Mouse (Mus musculus): Measurements from ENCODE around the gene Pxt1. TPM values are rescaled to one million over a fixed set of nuclear protein-coding genes. Genes with fewer than 3 reads are reported as not detected.
A peak's percentile ranks its signal among the peaks of the same experiment; 100 is the strongest.

The Pxt1 gene
- polyA plus RNA-seq, 1 experiment from 2014 or later = 0.24 TPM

- H3K9me3 ChIP-seq (replicated peaks; ENCODE audit: control insufficient read depth, low read length) = no peaks in the 10 kb centered on the region
- no peaks in the 10 kb centered on the region for H3K36me3 ChIP-seq (ENCODE audit: control insufficient read depth, insufficient read depth)
- no peaks in the 10 kb centered on the region for H3K27me3 ChIP-seq (ENCODE audit: control insufficient read depth, insufficient read depth, low read length)
Observed at GRCm38 (mm10) chr17:28926866-28927635, 16.6 kb downstream of the Pxt1 start.

GRCm38 (mm10) chr17:28926380-28926779 is 17.3 kb downstream of the Pxt1 start:
- H3K4me3 ChIP-seq (ENCODE audit: low read length) = no peak overlapping the region
- WGBS = 8% methylated on average over 13 of the region's 13 CpGs
- peaks cover 11% of the 10 kb centered on the region for H3K4me1 ChIP-seq (ENCODE audit: control insufficient read depth, insufficient read depth, low read length)
- no peaks in the 10 kb centered on the region for H3K27me3 ChIP-seq (ENCODE audit: control insufficient read depth, insufficient read depth, low read length)
- H3K9ac ChIP-seq (ENCODE audit: low read length) = peak overlapping the region; percentile 50; the same call in 1 of the 2 replicates
- H3K36me3 ChIP-seq (ENCODE audit: control insufficient read depth, insufficient read depth) = no peaks in the 10 kb centered on the region
- no peak overlapping the region; the same call in 1 of the 2 replicates for H3K27ac ChIP-seq (ENCODE audit: low read length)
- H3K4me2 ChIP-seq (ENCODE audit: low read depth, low read length) = peak overlapping the region; percentile 37; the same call in 1 of the 2 replicates
- H3K9me3 ChIP-seq (replicated peaks; ENCODE audit: control insufficient read depth, low read length) = no peaks in the 10 kb centered on the region
- no peak for ATAC-seq (replicated peaks; ENCODE audit: extremely low read depth, insufficient read depth, low FRiP score)

More at GRCm38 (mm10) chr17:28926866-28927635, 16.6 kb downstream of the Pxt1 start:
- 43% methylated on average over 15 of the region's 15 CpGs for WGBS
- H3K4me3 ChIP-seq (ENCODE audit: low read length) = no peak overlapping the region
- ATAC-seq (replicated peaks; ENCODE audit: extremely low read depth, insufficient read depth, low FRiP score) = no peak
- H3K9ac ChIP-seq (ENCODE audit: low read length) = no peak overlapping the region
- peaks cover 13% of the 10 kb centered on the region for H3K4me1 ChIP-seq (ENCODE audit: control insufficient read depth, insufficient read depth, low read length)
- H3K27ac ChIP-seq (ENCODE audit: low read length) = 0 out of 2 replicates have a peak overlapping the region, but pooled peaks have one; percentile 5
- no peak overlapping the region for H3K4me2 ChIP-seq (ENCODE audit: low read depth, low read length)

GRCm38 (mm10) chr17:28924957-28925595 is 18.6 kb downstream of the Pxt1 start:
- Histone ChIP-seq H3K4me1 (ENCODE audit: control insufficient read depth, insufficient read depth, low read length) (peaks cover 10% of the 10 kb centered on the region), H3K27me3 (ENCODE audit: control insufficient read depth, insufficient read depth, low read length) (no peaks in the 10 kb centered on the region), H3K9ac (ENCODE audit: low read length) (no peak overlapping the region), H3K27ac (ENCODE audit: low read length) (no peak overlapping the region), H3K9me3 (replicated peaks; ENCODE audit: control insufficient read depth, low read length) (no peaks in the 10 kb centered on the region), H3K4me2 (ENCODE audit: low read depth, low read length) (no peak overlapping the region), H3K36me3 (ENCODE audit: control insufficient read depth, insufficient read depth) (no peaks in the 10 kb centered on the region), H3K4me3 (ENCODE audit: low read length) (no peak overlapping the region)
- no peak for ATAC-seq (replicated peaks; ENCODE audit: extremely low read depth, insufficient read depth, low FRiP score)
- 78% methylated on average over 8 of the region's 8 CpGs for WGBS

GRCm38 (mm10) chr17:28922096-28922495 is 21.5 kb downstream of the Pxt1 start:
- no peak for ATAC-seq (replicated peaks; ENCODE audit: extremely low read depth, insufficient read depth, low FRiP score)
- no peak overlapping the region for H3K27ac ChIP-seq (ENCODE audit: low read length)
- no peak overlapping the region for H3K4me2 ChIP-seq (ENCODE audit: low read depth, low read length)
- WGBS = 56% methylated on average over 6 of the region's 6 CpGs
- no peaks in the 10 kb centered on the region for H3K27me3 ChIP-seq (ENCODE audit: control insufficient read depth, insufficient read depth, low read length)
- H3K9me3 ChIP-seq (replicated peaks; ENCODE audit: control insufficient read depth, low read length) = no peaks in the 10 kb centered on the region
- no peaks in the 10 kb centered on the region for H3K36me3 ChIP-seq (ENCODE audit: control insufficient read depth, insufficient read depth)
- no peak overlapping the region for H3K9ac ChIP-seq (ENCODE audit: low read length)
- peaks cover 6% of the 10 kb centered on the region; the same call in 1 of the 2 replicates for H3K4me1 ChIP-seq (ENCODE audit: control insufficient read depth, insufficient read depth, low read length)
- H3K4me3 ChIP-seq (ENCODE audit: low read length) = no peak overlapping the region

GRCm38 (mm10) chr17:28921086-28921485 is 22.6 kb downstream of the Pxt1 start:
- Histone ChIP-seq H3K36me3 (ENCODE audit: control insufficient read depth, insufficient read depth) (no peaks in the 10 kb centered on the region), H3K4me1 (ENCODE audit: control insufficient read depth, insufficient read depth, low read length) (peaks cover 4% of the 10 kb centered on the region; the same call in 1 of the 2 replicates), H3K4me2 (ENCODE audit: low read depth, low read length) (peak overlapping the region; percentile 27; the same call in 1 of the 2 replicates), H3K9me3 (replicated peaks; ENCODE audit: control insufficient read depth, low read length) (no peaks in the 10 kb centered on the region), H3K27me3 (ENCODE audit: control insufficient read depth, insufficient read depth, low read length) (no peaks in the 10 kb centered on the region), H3K27ac (ENCODE audit: low read length) (no peak overlapping the region), H3K4me3 (ENCODE audit: low read length) (no peak overlapping the region), H3K9ac (ENCODE audit: low read length) (no peak overlapping the region)
- WGBS = 30% methylated on average over 8 of the region's 8 CpGs
- ATAC-seq (replicated peaks; ENCODE audit: extremely low read depth, insufficient read depth, low FRiP score) = no peak

- 100% methylated on average over 1 of the region's 1 CpGs for WGBS
- no peak overlapping the region for H3K9ac ChIP-seq (ENCODE audit: low read length)
- H3K4me2 ChIP-seq (ENCODE audit: low read depth, low read length) = no peak overlapping the region
- H3K4me3 ChIP-seq (ENCODE audit: low read length) = no peak overlapping the region
- no peaks in the 10 kb centered on the region for H3K36me3 ChIP-seq (ENCODE audit: control insufficient read depth, insufficient read depth)
- H3K27me3 ChIP-seq (ENCODE audit: control insufficient read depth, insufficient read depth, low read length) = no peaks in the 10 kb centered on the region
- ATAC-seq (replicated peaks; ENCODE audit: extremely low read depth, insufficient read depth, low FRiP score) = no peak
- H3K9me3 ChIP-seq (replicated peaks; ENCODE audit: control insufficient read depth, low read length) = no peaks in the 10 kb centered on the region
- H3K4me1 ChIP-seq (ENCODE audit: control insufficient read depth, insufficient read depth, low read length) = peaks cover 4% of the 10 kb centered on the region; the same call in 1 of the 2 replicates
- no peak overlapping the region for H3K27ac ChIP-seq (ENCODE audit: low read length)
Observed at GRCm38 (mm10) chr17:28916520-28916919, 27.1 kb downstream of the Pxt1 start.

GRCm38 (mm10) chr17:28915060-28915628 is 28.5 kb downstream of the Pxt1 start, which contains the start of gene 4930539E08Rik:
Gene 4930539E08Rik (minus strand): TSS chr17:28915324.
- H3K27ac ChIP-seq (ENCODE audit: low read length) = no peak within 1 kb of the TSS
- no peaks in the 10 kb centered on the region for H3K36me3 ChIP-seq (ENCODE audit: control insufficient read depth, insufficient read depth)
- H3K4me3 ChIP-seq (ENCODE audit: low read length) = no peak within 1 kb of the TSS
- H3K9me3 ChIP-seq (replicated peaks; ENCODE audit: control insufficient read depth, low read length) = no peaks in the 10 kb centered on the region
- no peaks in the 10 kb centered on the region for H3K4me1 ChIP-seq (ENCODE audit: control insufficient read depth, insufficient read depth, low read length)
- WGBS = 67% methylated on average over 12 of the region's 12 CpGs
- no peak for ATAC-seq (replicated peaks; ENCODE audit: extremely low read depth, insufficient read depth, low FRiP score)
- H3K4me2 ChIP-seq (ENCODE audit: low read depth, low read length) = no peak within 1 kb of the TSS
- no peak within 1 kb of the TSS for H3K9ac ChIP-seq (ENCODE audit: low read length)
- H3K27me3 ChIP-seq (ENCODE audit: control insufficient read depth, insufficient read depth, low read length) = peaks cover 2% of the 10 kb centered on the region

GRCm38 (mm10) chr17:28913940-28914339 is 29.7 kb downstream of the Pxt1 start:
- 75% methylated on average over 6 of the region's 6 CpGs for WGBS
- H3K27ac ChIP-seq (ENCODE audit: low read length) = no peak overlapping the region
- H3K9me3 ChIP-seq (replicated peaks; ENCODE audit: control insufficient read depth, low read length) = no peaks in the 10 kb centered on the region
- no peaks in the 10 kb centered on the region for H3K36me3 ChIP-seq (ENCODE audit: control insufficient read depth, insufficient read depth)
- H3K4me2 ChIP-seq (ENCODE audit: low read depth, low read length) = no peak overlapping the region
- no peak overlapping the region for H3K9ac ChIP-seq (ENCODE audit: low read length)
- no peak for ATAC-seq (replicated peaks; ENCODE audit: extremely low read depth, insufficient read depth, low FRiP score)
- H3K4me1 ChIP-seq (ENCODE audit: control insufficient read depth, insufficient read depth, low read length) = 0 out of 2 replicates have a peak, but pooled peaks cover 2% of the 10 kb centered on the region
- no peak overlapping the region for H3K4me3 ChIP-seq (ENCODE audit: low read length)
- H3K27me3 ChIP-seq (ENCODE audit: control insufficient read depth, insufficient read depth, low read length) = peaks cover 2% of the 10 kb centered on the region

Data from heart, embryonic 16.5 days (tissue).